Mouse (Mus musculus) ES-E14 (cell line): Measurements from ENCODE around the gene Eral1.

Experiments
- CHD2 ChIP-seq: IDR thresholded peaks from 2 replicates; pipeline ENCODE4 v1.6.1; 2014; ENCODE audit warnings: mild to moderate bottlenecking, low read depth, low read length, inconsistent platforms
- HCFC1 ChIP-seq: IDR thresholded peaks from 2 replicates; pipeline ENCODE4 v1.6.1; 2012; ENCODE audit warnings: low read length, inconsistent platforms, borderline replicate concordance; ENCODE audit not compliant: insufficient read depth
- MAFK ChIP-seq: IDR thresholded peaks from 2 replicates; pipeline ENCODE4 v1.6.1; 2014; ENCODE audit warnings: mild to moderate bottlenecking, low read depth, low read length, inconsistent platforms; ENCODE audit not compliant: insufficient read depth
- ZC3H11A ChIP-seq: IDR thresholded peaks from 2 replicates; pipeline ENCODE4 v1.6.1; 2012; ENCODE audit warnings: low read depth, mild to moderate bottlenecking, inconsistent platforms, low read length, borderline replicate concordance
- ZNF384 ChIP-seq: IDR thresholded peaks from 2 replicates; pipeline ENCODE4 v1.6.1; 2012; ENCODE audit warnings: low read depth, low read length, inconsistent platforms

DNA sequence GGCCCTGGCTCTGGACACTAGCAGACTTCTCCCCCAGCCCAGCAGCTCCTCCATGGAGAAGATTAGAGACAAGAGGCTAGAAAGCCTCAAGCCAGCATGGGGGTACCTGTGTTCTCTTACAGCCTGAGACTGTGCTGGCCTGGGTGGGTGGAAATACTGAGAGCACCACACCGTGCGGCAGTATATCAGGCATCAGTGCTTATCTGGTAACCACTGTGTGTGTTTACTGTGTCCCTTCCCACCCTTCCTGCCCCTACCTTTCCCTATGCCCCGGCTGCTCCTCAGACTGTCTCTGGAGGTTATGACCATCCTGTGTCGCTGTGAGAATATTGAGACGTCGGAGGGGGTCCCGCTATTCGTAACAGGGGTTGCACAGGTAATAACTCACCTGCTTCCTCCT, 27.1 kb downstream of the Eral1 start:
- no peak for TF ChIP-seq ZC3H11A
- no peak for TF ChIP-seq MAFK
- no peak for TF ChIP-seq CHD2
- TF ChIP-seq ZNF384: no peak
- no peak for TF ChIP-seq HCFC1
